ENCODE assay signal across 22 mouse cellular contexts in genomic region chr3:21272219-21272618, GRCm38 (mm10).
A peak's percentile ranks its signal among the peaks of the same experiment; 100 is the strongest.
DNase-seq lines count a peak whose midpoint lies in the region; ATAC-seq and TF ChIP-seq lines count a peak whose summit lies in the region.
"Had no signal": no experiment of that assay in that cellular context is flagged by ENCODE, and none has a peak within 500 bp of the region (broad histone marks: within the 10 kb centered on the region; RNA-seq: fewer than 3 reads in every experiment).

No protein-coding gene starts in this region.

- H3K4me1 ChIP-seq in heart, postnatal 0 days (ENCODE audit: control insufficient read depth, insufficient read depth) = peaks cover 12% of the 10 kb centered on the region
- H3K4me1 ChIP-seq in intestine, embryonic 15.5 days (replicated peaks) = no peaks in the 10 kb centered on the region
- H3K4me1 ChIP-seq: limb, embryonic 12.5 days; liver, embryonic 13.5 days; lung, embryonic 15.5 days; midbrain, embryonic 15.5 days had no signal

- H3K36me3 ChIP-seq in heart, postnatal 0 days (replicated peaks; ENCODE audit: control insufficient read depth, insufficient read depth, low read length) = no peaks in the 10 kb centered on the region
- H3K36me3 ChIP-seq in intestine, embryonic 15.5 days = no peaks in the 10 kb centered on the region
- H3K36me3 ChIP-seq: heart, embryonic 15.5 days; limb, embryonic 12.5 days; liver, embryonic 13.5 days; lung, embryonic 15.5 days; midbrain, embryonic 15.5 days had no signal

- peak; percentile 48 to 82 for DNase-seq in adrenal gland, adult (ENCODE audit: inconsistent age in 2 of 2, low spot score in 1 of 2)
- DNase-seq in adrenal gland, postnatal 4 days (ENCODE audit: low spot score in 2 of 2) = no peak
- peak; percentile 44 for DNase-seq in ovary, postnatal 36 days (ENCODE audit: low spot score)
- DNase-seq in ovary, postnatal 10 days (ENCODE audit: low spot score) = no peak
- peak; percentile 17 for DNase-seq in heart, postnatal 0 days (ENCODE audit: low spot score)
- no peak for DNase-seq in adipocyte (ENCODE audit: low spot score)
- no peak for DNase-seq in kidney, postnatal 4 days
- DNase-seq: cerebellum, adult 11-12 months; cerebellum, postnatal 36 days; kidney, adult 11 months; kidney, postnatal 10 days; liver, embryonic 13.5 days; right cerebral cortex, postnatal 25 days had no signal

- no peak overlapping the region for H3K4me3 ChIP-seq in heart, postnatal 0 days (ENCODE audit: low read depth, low read length)
- H3K4me3 ChIP-seq in intestine, embryonic 15.5 days (replicated peaks) = no peak overlapping the region
- H3K4me3 ChIP-seq: heart, embryonic 15.5 days; limb, embryonic 12.5 days; liver, embryonic 13.5 days; lung, embryonic 15.5 days; midbrain, embryonic 15.5 days had no signal

- no peaks in the 10 kb centered on the region for H3K27me3 ChIP-seq in heart, postnatal 0 days (ENCODE audit: control insufficient read depth, insufficient read depth, low read length)
- H3K27me3 ChIP-seq in intestine, embryonic 15.5 days (replicated peaks) = no peaks in the 10 kb centered on the region
- H3K27me3 ChIP-seq: heart, embryonic 15.5 days; limb, embryonic 12.5 days; liver, embryonic 13.5 days; lung, embryonic 15.5 days; midbrain, embryonic 15.5 days had no signal

- no peak for TF ChIP-seq CTCF in heart, postnatal 0 days (IDR thresholded peaks at IDR 0.05; ENCODE audit: low read depth)

- TF ChIP-seq EP300 in heart, postnatal 0 days (IDR thresholded peaks at IDR 0.05; ENCODE audit: low read depth) = no peak

- peak; percentile 54 for ATAC-seq in heart, postnatal 0 days (ENCODE audit: insufficient read depth, low read depth)
- ATAC-seq in intestine, embryonic 15.5 days = no peak
- ATAC-seq: CD4-positive, CD25-positive, alpha-beta regulatory T cell, adult 4 months; forebrain, embryonic 16.5 days; hindbrain, embryonic 16.5 days; midbrain, embryonic 15.5 days had no signal

- H3K9me3 ChIP-seq in heart, postnatal 0 days (replicated peaks; ENCODE audit: control insufficient read depth, low read length) = no peaks in the 10 kb centered on the region
- no peaks in the 10 kb centered on the region for H3K9me3 ChIP-seq in intestine, embryonic 15.5 days
- H3K9me3 ChIP-seq: heart, embryonic 15.5 days; limb, embryonic 12.5 days; liver, embryonic 13.5 days; lung, embryonic 15.5 days; midbrain, embryonic 15.5 days had no signal

- 53% methylated on average over 4 of the region's 4 CpGs for WGBS in heart, postnatal 0 days
- 88% methylated on average over 4 of the region's 4 CpGs for WGBS in intestine, embryonic 15.5 days

- no peak overlapping the region for H3K4me2 ChIP-seq in heart, postnatal 0 days (ENCODE audit: low read depth, low read length)
- H3K4me2 ChIP-seq in intestine, embryonic 15.5 days (replicated peaks) = no peak overlapping the region
- H3K4me2 ChIP-seq: heart, embryonic 15.5 days; limb, embryonic 12.5 days; liver, embryonic 13.5 days; lung, embryonic 15.5 days; midbrain, embryonic 15.5 days had no signal

- no peak overlapping the region for H3K9ac ChIP-seq in heart, postnatal 0 days (replicated peaks; ENCODE audit: low read depth, low read length)
- no peak overlapping the region for H3K9ac ChIP-seq in intestine, embryonic 15.5 days
- H3K9ac ChIP-seq: heart, embryonic 15.5 days; limb, embryonic 12.5 days; liver, embryonic 13.5 days; lung, embryonic 15.5 days; midbrain, embryonic 15.5 days had no signal

- no peak overlapping the region for H3K27ac ChIP-seq in heart, postnatal 0 days (ENCODE audit: low read depth)
- no peak overlapping the region for H3K27ac ChIP-seq in intestine, embryonic 15.5 days
- H3K27ac ChIP-seq: heart, embryonic 15.5 days; limb, embryonic 12.5 days; liver, embryonic 13.5 days; lung, embryonic 15.5 days; midbrain, embryonic 15.5 days; stomach, postnatal 0 days had no signal

Comparison
In these comparisons a context has a peak if more than half of its experiments do, and no peak if none do; other contexts are left out.
1. DNase-seq: peak in adrenal gland, adult (2 of 2), ovary, postnatal 36 days (single experiment) and heart, postnatal 0 days (single experiment); none in adrenal gland, postnatal 4 days (0 of 2), ovary, postnatal 10 days (single experiment), adipocyte (single experiment) and kidney, postnatal 4 days (0 of 2).